Mouse (Mus musculus) left cerebral cortex, postnatal 25 days (tissue): Measurements from ENCODE around the gene Atf6. TPM values are rescaled to one million over a fixed set of nuclear protein-coding genes. Genes with fewer than 3 reads are reported as not detected.

Source experiments
- DNase-seq, 2 experiments: peaks; one replicate each; pipeline ENCODE4 v3.0.0; 2022; ENCODE audit warnings: low spot score in 2 of 2, mixed read lengths in 1 of 2
- intact Hi-C: fragments of 180-260 bp; cut with DNase I; formaldehyde crosslinking; loops from one replicate; pipeline ENCODE4 v1.15.1; 2025
- total RNA-seq, 2 experiments: library from RNA; stranded (reverse); gene quantifications; 2 replicates each; pipeline ENCODE4 v1.2.3; 2021

Gene Atf6
- total RNA-seq = 10 to 100 TPM; 51.8 to 52.9 TPM

- intact Hi-C loops = no loop called here
- peak; percentile 95 to 98 for DNase-seq
These were observed at the start of gene Atf6 for GRCm38 (mm10) chr1:170867691-170868105. Atf6 (minus strand) TSS chr1:170867771.

DNA sequence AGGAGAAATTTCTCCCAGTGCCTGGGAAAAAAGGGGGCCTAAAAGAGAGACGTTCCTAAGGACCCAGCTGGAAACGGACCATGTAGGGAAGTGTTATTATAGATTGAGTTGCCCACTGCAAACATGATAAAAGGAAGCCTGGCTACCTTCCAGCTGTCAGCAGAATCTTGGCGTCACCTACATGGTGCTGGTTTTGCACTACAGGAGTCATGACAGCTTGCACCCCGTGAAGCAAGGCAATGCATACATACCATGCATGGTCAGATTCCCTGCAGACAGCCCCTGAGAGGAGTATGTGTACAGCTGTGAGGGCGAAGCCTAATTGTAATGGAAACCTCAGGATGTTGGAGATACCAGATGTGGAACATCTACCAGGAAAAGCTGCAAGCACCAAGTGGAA, 48.1 kb upstream of the Atf6 start:
- DNase-seq = no peak
- intact Hi-C loops = no loop called here

DNA sequence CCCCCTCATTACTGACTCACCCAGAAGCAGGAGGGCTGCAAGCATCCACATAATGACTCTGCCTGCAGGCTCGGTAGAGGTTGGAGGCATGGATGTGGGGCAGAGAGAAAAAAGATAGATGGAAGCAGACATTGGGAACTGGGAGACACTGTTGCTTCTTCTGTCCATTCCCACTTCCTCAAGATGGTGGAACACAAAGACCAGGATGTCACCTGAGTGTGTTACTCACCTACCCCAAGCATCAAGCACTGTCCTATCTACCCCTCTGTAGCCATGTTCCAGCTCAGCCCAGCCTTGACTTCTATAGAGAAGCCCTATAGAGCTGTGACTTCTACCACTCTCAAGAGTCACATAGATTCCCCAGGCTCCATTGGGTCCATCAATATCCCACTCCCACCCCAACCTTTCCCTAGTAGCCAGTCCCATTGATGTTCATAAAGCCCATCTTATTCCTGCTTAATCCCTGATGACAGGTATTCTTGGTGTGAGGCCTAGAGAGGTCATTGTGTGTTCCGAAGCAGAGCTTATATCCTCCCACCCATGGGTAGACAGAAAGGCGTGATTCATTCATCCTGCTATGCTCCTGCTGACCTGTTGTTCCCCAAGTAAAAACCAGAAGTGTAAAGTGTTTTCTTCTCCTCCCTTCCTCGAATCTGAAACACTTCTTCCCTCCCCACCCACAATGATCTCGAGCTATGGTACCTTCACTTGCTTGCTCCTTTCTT, 45.5 kb upstream of the Atf6 start, which contains the start of gene Fcrlb:
TSS of gene Fcrlb (minus strand) at position 51 of the 725 bp plus-strand sequence.
- DNase-seq = no peak
- intact Hi-C loops = no loop called here

GRCm38 (mm10) chr1:170911907-170912660, 44.5 kb upstream of the Atf6 start:
- intact Hi-C loops = no loop called here

GRCm38 (mm10) chr1:170908341-170908740, 40.8 kb upstream of the Atf6 start:
- intact Hi-C loops = no loop called here
- peak in 1 of 2 experiments; percentile 11 for DNase-seq

More at GRCm38 (mm10) chr1:170911907-170912660, 44.5 kb upstream of the Atf6 start:
- no peak for DNase-seq

DNA sequence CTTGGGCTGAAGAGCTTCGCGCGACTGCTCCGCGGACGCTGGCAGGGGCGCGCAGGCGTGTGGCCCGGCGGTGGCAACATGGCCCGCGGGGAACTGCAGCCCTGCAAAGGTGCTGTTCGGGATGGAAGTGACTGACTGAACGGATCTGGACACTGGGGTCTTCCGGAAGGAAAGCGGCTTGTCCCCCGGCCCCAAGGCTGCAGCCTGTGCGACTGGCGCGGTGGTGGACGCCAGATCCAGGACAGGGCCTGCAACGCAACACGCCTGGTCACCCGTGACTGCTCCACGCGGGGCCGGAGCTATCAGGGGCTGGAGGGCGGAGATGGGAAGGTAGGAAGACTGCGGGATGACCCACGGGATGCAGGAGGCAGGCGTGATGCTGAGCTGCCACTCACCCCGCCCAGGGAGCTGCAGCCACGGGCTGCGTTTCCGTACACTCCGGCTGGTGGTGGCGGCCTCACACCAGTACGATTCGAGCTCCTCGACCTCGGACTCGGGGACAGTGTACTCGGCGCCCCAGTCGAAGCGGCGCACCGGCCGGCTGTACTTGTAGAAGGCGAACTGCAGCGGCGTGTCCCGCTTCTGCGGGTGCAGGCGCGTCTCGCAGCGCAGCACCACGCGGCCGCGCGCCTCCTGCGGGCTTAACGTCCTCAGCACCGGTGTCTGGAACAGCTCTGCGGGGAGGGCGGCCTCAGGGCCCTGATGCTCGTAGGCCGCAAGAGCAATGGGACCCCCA, 40.1 kb upstream of the Atf6 start:
- peak; percentile 37 to 43 for DNase-seq
- intact Hi-C loops = no loop called here

GRCm38 (mm10) chr1:170907111-170907455, 39.5 kb upstream of the Atf6 start:
- no peak for DNase-seq
- intact Hi-C loops = no loop called here

DNA sequence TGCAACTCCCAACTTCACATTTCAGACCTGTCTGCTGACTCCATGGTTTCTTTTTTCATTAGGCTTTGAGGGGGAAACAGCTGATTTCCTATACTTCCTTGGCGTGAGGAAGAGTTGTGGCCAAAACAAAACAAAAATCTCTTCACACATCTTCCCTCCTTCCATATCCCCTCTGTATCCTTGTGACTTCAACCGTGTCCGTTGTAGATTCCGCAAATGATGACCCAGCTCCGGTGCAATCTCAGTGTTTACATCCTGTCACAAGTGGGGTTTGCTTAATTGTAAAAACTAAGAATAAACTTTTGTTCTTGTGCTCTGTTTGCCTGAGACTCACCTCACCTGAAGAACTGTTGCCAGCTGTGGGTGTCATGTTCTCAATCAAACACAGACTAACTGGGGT, 35.9 kb upstream of the Atf6 start:
- intact Hi-C loops = no loop called here
- no peak for DNase-seq

- intact Hi-C loops = loop anchor here (1.0 kb wide), 2 partner anchors 91 to 95 kb away; no protein-coding TSS in a partner anchor
These were observed 34.1 kb upstream of the Atf6 start for GRCm38 (mm10) chr1:170901536-170902238.

GRCm38 (mm10) chr1:170900799-170901467, 33.4 kb upstream of the Atf6 start:
- peak; percentile 66 to 74 for DNase-seq
- intact Hi-C loops = loop anchor here (1.0 kb wide), 2 partner anchors 91 to 95 kb away; no protein-coding TSS in a partner anchor

More at GRCm38 (mm10) chr1:170901536-170902238, 34.1 kb upstream of the Atf6 start:
- DNase-seq = peak; percentile 79 to 88

- DNase-seq = peak in 1 of 2 experiments; percentile 10
- intact Hi-C loops = loop anchor here (5.0 to 10.0 kb wide), 2 partner anchors 204 to 356 kb away; partner anchors contain the start of genes Adamts4 and Ndufs2
These were observed 31.0 kb upstream of the Atf6 start for GRCm38 (mm10) chr1:170898413-170899075.

DNA sequence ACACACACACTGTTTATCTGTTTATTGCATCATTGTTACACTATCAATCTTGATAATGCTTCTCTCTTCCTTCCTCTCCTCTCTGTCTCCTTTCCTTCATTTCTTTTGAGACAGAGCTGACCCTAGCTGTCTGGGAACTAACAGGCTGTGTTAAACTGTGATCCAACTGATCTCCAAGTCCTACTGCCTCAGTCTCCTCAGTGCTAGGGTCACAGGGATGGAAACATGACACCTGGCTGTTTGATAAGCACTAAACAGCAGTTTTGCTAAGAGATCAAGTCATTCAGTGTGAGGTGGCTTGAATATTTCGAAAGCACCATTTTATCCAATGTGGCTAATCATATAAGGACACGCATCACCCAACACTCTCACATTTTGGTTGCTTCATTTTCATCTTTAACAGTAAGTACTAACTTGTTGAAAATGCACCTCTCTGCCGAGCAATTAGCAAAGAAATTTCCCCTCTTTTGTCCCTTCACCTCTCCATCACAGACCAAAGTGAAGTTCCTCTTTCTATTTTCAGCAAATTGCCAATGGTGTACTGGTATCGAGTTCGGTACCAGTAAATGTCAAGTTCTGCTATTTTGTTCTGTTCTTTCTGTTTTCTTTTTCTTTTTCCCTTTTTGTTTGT, 29.2 kb upstream of the Atf6 start:
- DNase-seq = no peak
- intact Hi-C loops = loop anchor here (5.0 to 10.0 kb wide), 2 partner anchors 206 to 358 kb away; partner anchors contain the start of genes Adamts4 and Ndufs2

GRCm38 (mm10) chr1:170894603-170895602, 27.3 kb upstream of the Atf6 start:
- intact Hi-C loops = loop anchor here (5.0 to 10.0 kb wide), 2 partner anchors 207 to 360 kb away; partner anchors contain the start of genes Adamts4 and Ndufs2
- DNase-seq = peak in 1 of 2 experiments; percentile 68

- intact Hi-C loops = loop anchor here (10.0 kb wide), 1 partner anchor 363 kb away; the partner anchor contains the start of genes Adamts4 and Ndufs2
- DNase-seq = no peak
These were observed 24.7 kb upstream of the Atf6 start for GRCm38 (mm10) chr1:170892279-170892678.

DNA sequence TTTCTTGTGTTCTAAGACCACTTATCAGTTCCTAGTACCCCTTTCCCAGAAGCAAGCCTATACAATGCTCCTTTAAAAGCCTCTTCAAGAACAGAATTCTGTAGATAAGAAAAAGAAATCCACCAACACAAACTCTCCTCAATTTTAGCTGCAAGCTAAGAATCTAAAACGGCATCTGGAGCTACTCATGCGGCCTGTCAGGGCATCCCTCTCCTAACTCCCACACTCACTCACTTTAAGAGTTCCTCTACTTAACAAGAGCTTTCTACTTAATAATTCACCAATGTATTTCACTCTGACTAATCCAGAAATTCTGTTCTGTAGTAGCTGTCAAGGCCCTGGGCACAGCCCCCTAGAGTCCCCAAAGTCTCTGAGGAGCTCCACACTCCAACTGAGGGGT, 24.1 kb upstream of the Atf6 start:
- no peak for DNase-seq
- intact Hi-C loops = loop anchor here (10.0 kb wide), 1 partner anchor 363 kb away; the partner anchor contains the start of genes Adamts4 and Ndufs2

GRCm38 (mm10) chr1:170889310-170889709, 21.7 kb upstream of the Atf6 start:
- intact Hi-C loops = no loop called here
- no peak for DNase-seq
